Mouse (Mus musculus): Measurements from ENCODE around the gene Prdm11.

DNA sequence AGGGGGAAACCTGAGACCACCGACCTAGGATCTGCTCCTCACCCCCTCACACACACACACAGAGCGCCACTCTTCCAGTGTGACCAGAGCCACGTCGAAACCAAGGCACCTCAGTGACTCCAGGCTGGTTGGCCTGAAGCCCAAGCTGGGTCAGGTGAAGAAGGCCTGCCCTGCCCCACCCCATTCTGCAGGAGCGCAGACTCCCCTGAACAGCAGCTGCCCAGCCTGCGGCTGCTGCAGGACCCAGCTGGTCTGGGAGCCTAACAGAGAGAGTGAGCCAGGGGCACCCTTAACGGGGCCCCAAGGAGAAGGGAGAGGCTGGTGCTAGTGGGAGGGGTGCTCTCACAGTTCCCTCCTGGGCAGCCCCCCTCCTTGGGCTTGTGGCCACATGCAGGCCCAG, 10.3 kb downstream of the Prdm11 start:
- TF ChIP-seq HCFC1 (IDR thresholded peaks at IDR 0.05; ENCODE audit: borderline replicate concordance, insufficient read depth, low read length) (no peak), ZNF384 (IDR thresholded peaks at IDR 0.05; ENCODE audit: low read depth, low read length) (no peak), ZC3H11A (IDR thresholded peaks at IDR 0.05; ENCODE audit: borderline replicate concordance, low read depth, low read length) (no peak), CHD2 (IDR thresholded peaks at IDR 0.05; ENCODE audit: low read depth, low read length) (no peak), MAFK (IDR thresholded peaks at IDR 0.05; ENCODE audit: insufficient read depth, low read depth, low read length) (no peak)

All from ES-E14 (cell line).